Mouse (Mus musculus) hindbrain, embryonic 16.5 days (tissue): ENCODE data around the gene Gpr142. TPM values are rescaled to one million over a fixed set of nuclear protein-coding genes. Genes with fewer than 3 reads are reported as not detected.

Experiments used
- ATAC-seq: fragments of 200-750 bp; cut with Nextera tagmentation; 2 replicates; pipeline ENCODE4 v1.8.0; 2017; ENCODE audit warnings: moderate TSS enrichment, moderate library complexity
- H3K27ac ChIP-seq: fragments of 300-500 bp; sonication (generic); 2 replicates; pipeline ENCODE4 v1.5.1; 2014; ENCODE audit warnings: low read depth, mild to moderate bottlenecking, control low read depth, low read length, moderate library complexity
- H3K27me3 ChIP-seq: fragments of 300-500 bp; sonication (generic); replicated peaks from 2 replicates; pipeline ENCODE4 v1.6.1; 2014; ENCODE audit warnings: low read length; ENCODE audit not compliant: control insufficient read depth, insufficient read depth
- H3K36me3 ChIP-seq: fragments of 300-500 bp; sonication (generic); 2 replicates; pipeline ENCODE4 v1.6.1; 2014; ENCODE audit warnings: mild to moderate bottlenecking, low read length, moderate library complexity, mixed read lengths; ENCODE audit not compliant: control insufficient read depth, insufficient read depth
- H3K4me1 ChIP-seq: fragments of 300-500 bp; sonication (generic); 2 replicates; pipeline ENCODE4 v1.6.1; 2014; ENCODE audit warnings: low read depth, low read length; ENCODE audit not compliant: control insufficient read depth, insufficient read depth
- H3K4me2 ChIP-seq: fragments of 300-500 bp; sonication (generic); 2 replicates; pipeline ENCODE4 v1.6.1; 2014; ENCODE audit warnings: mild to moderate bottlenecking, low read length, control low read depth, moderate library complexity
- H3K4me3 ChIP-seq: fragments of 300-500 bp; sonication (generic); 2 replicates; pipeline ENCODE4 v1.5.1; 2014; ENCODE audit warnings: mild to moderate bottlenecking, low read length, control low read depth, moderate library complexity
- H3K9ac ChIP-seq: fragments of 300-500 bp; sonication (generic); 2 replicates; pipeline ENCODE4 v1.6.1; 2014; ENCODE audit warnings: low read depth, mild to moderate bottlenecking, control low read depth, low read length, moderate library complexity
- H3K9me3 ChIP-seq: fragments of 300-500 bp; sonication (generic); 2 replicates; pipeline ENCODE4 v1.6.1; 2014; ENCODE audit warnings: mild to moderate bottlenecking, low read length, moderate library complexity; ENCODE audit not compliant: control insufficient read depth
- WGBS: fragments of 180-500 bp; shearing (Covaris S2); extraction: QIAGEN DNeasy Blood & Tissue Kit; methylation state at CpG from one replicate; pipeline ENCODE4 v1.1.7; 2014; 5-methylcytosine and 5-hydroxymethylcytosine counted together
- polyA plus RNA-seq: library from polyadenylated mRNA; unstranded; fragments of >200 nt; fragmentation: Nextera tagmentation; extraction: Ambion mirVana; gene quantifications from 2 replicates; pipeline ENCODE4 v1.2.1, GENCODE M21; 2015

Gpr142 gene
- polyA plus RNA-seq, 1 experiment from 2014 or later: not detected

DNA sequence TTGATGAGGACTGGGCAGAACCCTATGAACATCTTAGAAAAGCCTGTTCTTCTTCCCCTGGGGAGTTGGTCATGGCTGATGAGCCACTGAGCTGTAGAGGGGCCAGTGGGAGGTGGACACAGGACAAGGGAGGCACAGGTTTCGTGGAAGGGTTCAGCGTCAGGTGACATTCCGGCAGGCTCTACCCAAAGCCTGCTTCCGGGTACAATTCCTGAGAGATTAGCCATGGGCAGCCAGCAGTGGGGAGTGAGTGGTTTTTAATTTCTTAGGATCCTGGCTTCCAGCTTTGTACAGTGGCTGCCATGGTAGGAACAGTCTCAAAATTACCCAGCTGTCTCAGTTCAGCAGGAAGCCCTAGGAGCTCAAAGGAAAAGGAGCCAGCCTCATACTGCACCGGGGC lies 48.3 kb downstream of the Gpr142 start:
- peaks cover 23% of the 10 kb centered on the region for H3K27me3 ChIP-seq
- no peak overlapping the region for H3K27ac ChIP-seq
- no peak overlapping the region for H3K4me2 ChIP-seq
- 89% methylated on average over 5 of the region's 5 CpGs for WGBS
- no peaks in the 10 kb centered on the region for H3K9me3 ChIP-seq
- H3K36me3 ChIP-seq: no peaks in the 10 kb centered on the region
- no peak overlapping the region for H3K4me3 ChIP-seq
- ATAC-seq: no peak
- no peak overlapping the region for H3K9ac ChIP-seq
- H3K4me1 ChIP-seq: peaks cover 15% of the 10 kb centered on the region

GRCm38 (mm10) chr11:114849572-114849971 lies 50.8 kb downstream of the Gpr142 start:
- 6% methylated on average over 2 of the region's 2 CpGs for whole genome bisulfite sequencing
- H3K9ac ChIP-seq: no peak overlapping the region
- no peaks in the 10 kb centered on the region for H3K9me3 ChIP-seq
- no peaks in the 10 kb centered on the region for H3K36me3 ChIP-seq
- H3K4me3 ChIP-seq: no peak overlapping the region
- peaks cover 32% of the 10 kb centered on the region for H3K27me3 ChIP-seq
- H3K4me1 ChIP-seq: peaks cover 16% of the 10 kb centered on the region
- H3K27ac ChIP-seq: no peak overlapping the region
- no peak for ATAC-seq
- no peak overlapping the region for H3K4me2 ChIP-seq

GRCm38 (mm10) chr11:114850066-114850451 lies 51.3 kb downstream of the Gpr142 start:
- no peak overlapping the region for H3K9ac ChIP-seq
- WGBS: 22% methylated on average over 5 of the region's 5 CpGs
- no peak for ATAC-seq
- no peaks in the 10 kb centered on the region for H3K9me3 ChIP-seq
- peaks cover 16% of the 10 kb centered on the region for H3K4me1 ChIP-seq
- no peak overlapping the region for H3K4me3 ChIP-seq
- H3K27me3 ChIP-seq: peaks cover 32% of the 10 kb centered on the region
- H3K27ac ChIP-seq: no peak overlapping the region
- no peaks in the 10 kb centered on the region for H3K36me3 ChIP-seq
- H3K4me2 ChIP-seq: peak overlapping the region; percentile 99; the same call in 1 of the 2 replicates

DNA sequence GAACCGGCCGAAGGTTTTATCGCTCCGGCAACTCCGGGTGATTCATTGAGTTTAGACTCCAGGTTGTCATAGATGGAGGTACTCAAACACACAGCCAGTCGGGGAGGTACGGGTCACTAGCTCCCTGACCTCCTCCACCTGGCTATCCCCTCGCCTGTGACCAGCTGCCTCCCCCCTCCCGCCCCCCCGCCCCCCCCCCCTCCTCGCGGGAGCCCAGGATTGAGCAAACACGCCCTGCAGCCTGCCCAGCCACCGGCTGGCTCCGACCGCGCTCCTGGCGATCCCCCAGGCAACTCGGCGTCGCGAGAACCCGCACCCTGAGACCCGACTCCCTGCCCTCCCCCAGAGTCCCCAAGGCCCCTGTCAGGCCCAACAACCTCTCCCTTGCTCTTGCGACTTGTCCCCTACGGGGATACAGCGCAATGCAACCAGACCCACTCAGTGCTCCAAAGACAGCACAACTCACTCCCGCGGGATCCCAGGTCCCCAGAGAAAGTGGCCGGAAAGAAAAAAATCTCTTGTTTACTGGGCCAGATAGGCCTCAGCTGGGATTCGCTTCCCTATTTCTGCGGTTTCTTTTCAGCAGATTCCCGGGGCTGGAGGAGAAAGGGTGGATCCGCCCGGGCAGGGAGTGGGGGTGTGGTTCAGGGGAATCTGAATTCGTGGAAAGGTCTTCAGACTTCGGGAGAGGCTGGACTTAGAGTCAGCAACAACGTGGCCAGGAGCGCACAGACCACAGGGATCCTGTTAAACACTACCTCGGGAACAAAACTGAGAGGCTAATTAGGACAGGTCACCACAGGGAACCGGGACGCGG lies 51.9 kb downstream of the Gpr142 start, which contains the start of gene Gprc5c:
TSS of gene Gprc5c (plus strand) at position 701 of the 817 bp plus-strand sequence.
- under 1% methylated on average over 38 of the region's 43 CpGs for WGBS
- Histone ChIP-seq H3K4me1 (peaks cover 16% of the 10 kb centered on the region), H3K9me3 (no peaks in the 10 kb centered on the region), H3K9ac (peak within 1 kb of the TSS; percentile 67), H3K27me3 (peaks cover 32% of the 10 kb centered on the region), H3K27ac (peak within 1 kb of the TSS; percentile 9), H3K4me2 (peak within 1 kb of the TSS; percentile 99), H3K4me3 (peak within 1 kb of the TSS; percentile 65), H3K36me3 (no peaks in the 10 kb centered on the region)
- 0 out of 2 replicates have a peak, but pooled peaks have one; percentile 22 for ATAC-seq

GRCm38 (mm10) chr11:114851269-114851607 lies 52.5 kb downstream of the Gpr142 start:
- peak; percentile 50 for ATAC-seq
- H3K9me3 ChIP-seq: no peaks in the 10 kb centered on the region
- peak overlapping the region; percentile 67 for H3K9ac ChIP-seq
- H3K4me1 ChIP-seq: peaks cover 16% of the 10 kb centered on the region
- H3K27ac ChIP-seq: peak overlapping the region; percentile 1
- H3K36me3 ChIP-seq: no peaks in the 10 kb centered on the region
- peak overlapping the region; percentile 65 for H3K4me3 ChIP-seq
- peak overlapping the region; percentile 99 for H3K4me2 ChIP-seq
- under 1% methylated on average over 27 of the region's 27 CpGs for WGBS
- H3K27me3 ChIP-seq: peaks cover 32% of the 10 kb centered on the region

DNA sequence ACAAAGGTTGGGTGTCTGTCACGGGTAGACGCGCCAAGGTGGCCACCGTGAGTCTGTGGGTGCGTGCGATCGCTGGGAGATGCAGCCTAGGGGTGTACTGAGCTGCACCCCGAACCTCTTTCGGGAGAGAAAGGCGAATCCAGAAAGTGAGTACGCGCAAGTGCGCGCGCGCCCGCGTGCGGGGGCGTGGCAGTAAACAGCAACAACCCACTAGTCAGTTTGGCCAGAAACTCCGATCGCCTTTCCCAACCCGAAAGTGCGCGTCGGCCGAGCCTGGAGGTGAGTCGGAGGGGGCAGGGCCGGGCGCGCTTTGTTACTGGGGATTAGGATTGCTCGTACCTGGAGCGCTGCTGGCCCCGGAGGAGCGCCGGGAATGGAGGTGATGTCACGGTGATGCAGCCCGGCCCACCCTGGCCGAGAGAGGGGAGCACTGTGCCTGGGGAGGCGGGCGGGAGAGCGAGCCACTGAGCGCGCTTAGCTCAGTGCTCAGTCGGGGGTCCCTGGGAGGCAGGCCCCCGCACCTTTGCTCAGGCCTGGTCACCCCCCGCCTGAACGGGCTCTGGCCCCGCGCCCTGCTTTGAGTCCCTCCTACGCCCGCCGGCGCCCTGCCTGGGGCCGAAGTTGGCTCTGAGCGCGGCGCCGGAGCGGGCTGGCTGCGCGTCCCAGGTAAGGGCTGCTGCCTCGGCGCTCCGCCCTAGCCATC lies 53.0 kb downstream of the Gpr142 start:
- peak overlapping the region; percentile 9; the same call in 1 of the 2 replicates for H3K27ac ChIP-seq
- peak overlapping the region; percentile 67 for H3K9ac ChIP-seq
- H3K27me3 ChIP-seq: peaks cover 32% of the 10 kb centered on the region
- no peaks in the 10 kb centered on the region for H3K36me3 ChIP-seq
- peak overlapping the region; percentile 99 for H3K4me2 ChIP-seq
- no peaks in the 10 kb centered on the region for H3K9me3 ChIP-seq
- peak; percentile 66 for ATAC-seq
- under 1% methylated on average over 63 of the region's 65 CpGs for WGBS
- peak overlapping the region; percentile 65 for H3K4me3 ChIP-seq
- peaks cover 16% of the 10 kb centered on the region for H3K4me1 ChIP-seq

DNA sequence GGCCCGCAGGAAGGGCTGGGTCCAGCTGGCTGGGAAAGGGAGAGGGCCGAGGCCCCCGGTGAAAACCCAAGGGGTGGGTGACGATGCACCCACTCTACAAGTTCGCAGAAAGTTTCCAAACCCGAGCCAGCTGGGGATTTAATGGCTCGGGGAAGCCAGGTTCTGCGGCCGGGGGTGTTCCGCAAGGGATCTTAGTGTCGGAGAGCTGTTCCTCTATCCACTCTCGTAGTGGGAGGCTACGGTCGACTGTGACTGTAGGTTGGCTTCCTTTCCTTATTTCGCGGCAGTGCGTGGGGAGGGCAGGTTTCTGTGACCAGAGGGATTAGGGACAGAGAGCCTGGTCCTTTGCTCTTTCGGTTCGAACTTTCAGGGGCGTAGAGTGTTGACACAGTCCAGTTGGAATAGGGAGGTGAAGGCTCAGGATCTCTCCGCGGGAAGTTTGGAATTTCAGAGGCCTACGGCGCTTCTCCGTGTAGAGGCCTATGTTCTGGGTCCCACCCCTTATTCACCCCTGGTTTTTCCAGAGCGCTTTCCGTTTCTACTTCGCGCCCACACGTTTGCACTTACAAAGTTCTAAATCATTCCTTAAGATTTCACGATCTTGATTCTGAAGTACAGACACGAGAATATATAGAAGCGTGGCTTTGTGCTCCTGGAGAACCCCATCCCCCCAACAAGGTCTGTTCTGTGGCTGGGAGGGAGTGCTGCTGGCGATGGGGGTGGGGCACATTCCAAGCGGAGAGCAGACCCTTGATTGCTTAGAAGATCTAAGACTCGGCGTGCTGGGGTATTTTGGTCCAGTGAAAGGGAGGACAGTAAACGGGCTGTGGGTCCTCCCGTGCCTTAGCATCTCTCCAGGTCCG lies 53.8 kb downstream of the Gpr142 start:
- peak overlapping the region; percentile 9; the same call in 1 of the 2 replicates for H3K27ac ChIP-seq
- H3K36me3 ChIP-seq: no peaks in the 10 kb centered on the region
- ATAC-seq: no peak
- 3% methylated on average over 40 of the region's 40 CpGs for WGBS
- peak overlapping the region; percentile 67 for H3K9ac ChIP-seq
- peaks cover 32% of the 10 kb centered on the region for H3K27me3 ChIP-seq
- H3K4me1 ChIP-seq: peaks cover 16% of the 10 kb centered on the region
- H3K4me3 ChIP-seq: peak overlapping the region; percentile 65
- H3K4me2 ChIP-seq: peak overlapping the region; percentile 99
- H3K9me3 ChIP-seq: no peaks in the 10 kb centered on the region

DNA sequence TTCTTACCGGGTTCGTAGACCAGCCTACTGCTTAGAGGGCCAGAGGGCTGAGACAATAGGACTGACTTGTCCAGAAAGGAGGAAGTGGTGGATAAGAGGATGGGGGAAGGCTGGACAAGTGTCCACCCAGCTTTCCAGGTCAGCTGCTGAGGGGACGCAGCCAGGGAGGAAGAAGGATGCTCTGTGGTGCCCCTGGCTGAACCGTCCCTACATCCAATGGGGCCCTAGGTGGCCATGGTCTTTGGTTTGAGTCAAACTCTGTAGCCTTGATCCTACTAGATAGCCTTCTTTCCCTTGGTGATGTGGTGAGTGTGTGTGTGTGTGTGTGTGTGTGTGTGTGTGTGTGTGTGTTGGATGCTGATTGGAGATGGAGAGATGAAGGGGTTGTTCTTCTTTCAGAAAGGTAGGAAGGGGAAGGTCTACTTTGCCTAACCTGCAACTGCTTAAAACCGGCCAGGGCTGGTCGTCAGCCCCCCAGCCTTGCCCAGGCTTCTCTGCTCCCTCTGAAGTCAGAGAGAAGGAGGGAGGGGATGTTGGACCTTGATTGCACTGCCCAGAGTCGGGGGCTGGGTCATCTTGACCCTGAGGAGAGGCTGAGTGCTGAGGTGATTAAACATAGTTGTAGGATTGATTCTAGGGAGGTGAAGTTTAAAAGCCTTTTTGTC lies 54.6 kb downstream of the Gpr142 start:
- Histone ChIP-seq H3K27ac (no peak overlapping the region), H3K27me3 (peaks cover 32% of the 10 kb centered on the region), H3K4me1 (peaks cover 16% of the 10 kb centered on the region), H3K4me3 (peak overlapping the region; percentile 65), H3K4me2 (peak overlapping the region; percentile 99), H3K9me3 (no peaks in the 10 kb centered on the region), H3K36me3 (no peaks in the 10 kb centered on the region), H3K9ac (no peak overlapping the region)
- WGBS: 26% methylated on average over 7 of the region's 7 CpGs
- no peak for ATAC-seq
